Mouse (Mus musculus) lung, postnatal 10 days (tissue): ENCODE measurements around the gene Krt32.

Experiments
- DNase-seq: peaks from one replicate; pipeline ENCODE4 v3.0.0; 2021

Krt32 gene

DNA sequence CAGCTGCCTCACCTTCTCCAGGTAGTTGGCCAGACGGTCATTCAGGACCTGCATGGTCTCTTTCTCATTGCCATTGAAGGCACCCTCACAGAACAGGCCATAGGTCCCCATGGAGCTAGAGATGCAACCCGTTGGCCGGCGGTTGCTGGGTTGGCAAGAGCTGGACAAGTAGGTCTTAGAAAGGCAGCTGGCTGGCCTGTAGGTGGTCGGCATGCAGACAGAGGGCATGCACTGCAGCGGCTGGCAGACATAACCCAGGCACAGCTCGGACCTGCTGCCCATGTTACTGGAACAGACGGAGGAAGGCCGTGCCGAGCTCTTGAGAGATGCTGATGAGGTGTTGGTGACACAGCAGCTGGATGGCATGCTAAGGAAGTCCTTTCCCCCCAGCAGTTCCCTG lies at the start of gene Krt32:
Krt32 (minus strand) TSS at position 366 of the 400 bp plus-strand sequence.
- no peak for DNase-seq

DNA sequence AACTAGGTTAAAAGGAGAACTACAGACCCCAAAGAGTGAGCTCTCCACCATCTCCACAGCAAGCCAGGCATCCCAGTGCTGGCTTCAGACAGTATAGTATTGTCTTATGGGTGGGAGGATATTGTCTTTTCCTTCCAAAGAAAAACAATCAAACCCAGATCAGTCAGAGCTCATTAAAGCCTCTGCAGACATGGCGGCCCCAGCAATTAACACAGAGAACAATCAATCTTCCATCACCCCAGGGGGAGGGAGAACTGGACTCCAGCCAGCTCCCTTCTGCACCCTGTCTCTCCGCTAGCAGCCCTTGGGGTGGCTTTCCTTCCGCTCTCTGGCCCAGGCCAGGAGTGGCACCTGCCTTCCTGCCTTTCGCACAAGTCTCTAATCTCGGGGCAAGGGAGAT lies 49.7 kb upstream of the Krt32 start:
- no peak for DNase-seq

DNA sequence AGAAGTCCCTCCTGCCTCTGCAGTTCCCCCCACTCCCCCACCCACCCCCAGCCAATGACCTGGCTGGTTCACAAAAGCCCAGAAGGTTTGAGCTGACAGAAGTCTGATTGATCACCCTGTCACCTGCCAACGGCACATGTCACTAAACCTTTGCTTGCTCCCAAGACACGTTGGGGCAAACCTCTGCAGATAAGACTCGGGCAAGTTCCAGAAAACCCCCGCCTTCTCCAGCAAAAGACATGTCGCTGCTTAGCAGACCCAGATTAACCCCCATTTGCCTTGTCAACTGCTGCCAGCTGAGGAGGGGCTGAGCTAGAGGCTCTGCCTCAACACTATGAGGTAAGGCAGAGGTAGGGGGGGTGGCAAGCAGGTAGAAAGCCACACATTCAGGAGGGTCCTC lies 48.5 kb upstream of the Krt32 start:
- no peak for DNase-seq

DNA sequence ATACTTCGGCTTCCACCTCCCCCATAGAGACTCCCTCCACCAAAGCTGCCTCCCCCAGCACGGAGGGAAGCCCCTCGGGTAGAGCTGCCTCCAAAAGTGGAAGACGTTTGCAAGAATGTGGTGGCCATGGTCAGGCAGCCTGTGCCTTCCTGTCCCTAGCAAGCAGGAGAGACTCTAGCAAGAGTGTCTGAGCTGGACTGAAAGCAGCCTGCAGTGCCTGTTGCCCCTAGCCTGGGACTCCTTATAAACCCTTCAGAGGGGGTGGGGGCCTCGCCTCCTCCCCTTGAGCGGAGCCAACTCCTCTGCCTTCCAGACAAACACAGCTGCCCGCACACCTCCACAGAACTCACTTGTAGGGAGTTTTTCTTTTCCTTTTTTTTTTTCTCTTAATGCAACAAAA lies 47.7 kb upstream of the Krt32 start, which contains the start of gene Krt15:
Krt15 (minus strand) TSS at position 198 of the 400 bp plus-strand sequence.
- no peak for DNase-seq

DNA sequence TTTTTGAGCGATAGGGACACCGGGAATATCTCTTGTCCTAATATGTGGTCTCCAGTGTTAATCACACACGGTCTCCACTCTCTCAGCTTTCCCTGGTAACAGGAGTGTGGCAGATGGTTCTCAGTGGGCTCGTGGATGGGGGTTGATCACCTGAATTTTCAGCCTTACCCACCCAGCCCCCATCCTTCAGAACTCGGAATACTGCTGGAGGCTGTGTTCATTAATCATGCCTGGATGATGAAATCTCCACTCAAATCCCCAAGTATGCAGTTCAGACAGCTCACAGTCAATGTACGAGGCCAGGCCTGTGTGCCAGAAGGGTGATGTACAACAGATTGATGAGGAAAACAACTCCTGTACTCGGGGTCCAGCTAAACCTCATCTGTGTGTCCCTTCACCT lies 36.9 kb upstream of the Krt32 start:
- DNase-seq: no peak

DNA sequence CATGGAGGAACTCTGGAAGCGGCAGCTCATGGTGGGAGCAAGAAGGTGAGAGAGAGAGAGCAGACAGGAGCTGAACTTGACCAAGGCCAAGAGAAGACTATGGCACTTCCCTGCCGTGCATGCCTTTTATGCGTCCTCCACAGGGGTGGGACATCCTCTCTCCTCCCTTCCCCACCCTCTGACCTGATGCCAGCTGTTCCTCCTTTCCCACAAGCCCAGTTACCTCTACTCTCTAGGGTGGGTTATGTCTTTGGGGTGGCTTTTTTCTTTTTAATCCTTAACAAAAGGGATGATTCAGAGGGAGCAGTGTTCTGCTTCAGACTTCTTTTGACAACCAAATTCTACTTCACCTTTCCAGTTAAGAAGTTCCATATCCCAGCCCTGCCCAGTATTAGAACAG lies 33.4 kb upstream of the Krt32 start, which contains the start of gene Krt13:
Krt13 (minus strand) TSS at position 101 of the 400 bp plus-strand sequence.
- DNase-seq: no peak

DNA sequence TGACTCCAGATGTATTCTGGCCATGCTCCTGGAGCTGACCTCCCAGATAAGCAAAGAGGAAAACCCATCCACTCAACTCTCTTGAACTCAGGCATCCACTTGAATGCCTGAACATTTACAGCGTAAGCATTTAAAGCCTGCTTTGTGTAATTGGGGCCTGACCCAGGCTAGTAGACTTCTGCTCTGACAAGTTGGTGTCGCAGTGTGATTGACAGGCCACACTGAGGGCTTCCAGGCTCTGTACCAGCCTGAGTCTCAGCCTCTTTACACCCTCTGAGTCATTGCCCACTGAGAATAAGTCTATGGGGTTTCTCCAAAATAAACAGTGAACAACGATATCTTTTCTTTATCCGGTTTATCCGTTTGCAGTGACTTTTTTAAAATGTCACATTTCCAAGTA lies 32.3 kb upstream of the Krt32 start:
- DNase-seq: no peak

DNA sequence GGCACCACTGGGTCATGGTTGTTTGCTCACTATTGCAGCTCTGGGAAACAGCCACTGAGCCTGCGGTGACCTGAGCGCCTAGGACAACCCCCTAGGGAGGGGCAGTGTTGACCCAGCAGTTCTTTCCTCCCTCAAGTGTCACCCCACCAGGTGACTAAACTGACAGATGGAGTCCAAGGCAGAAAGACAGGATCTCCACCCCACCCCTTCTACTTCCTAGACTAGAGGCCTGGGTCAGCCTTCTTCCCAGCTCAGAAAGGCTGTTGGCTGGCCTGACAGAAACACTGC lies 25.7 kb upstream of the Krt32 start:
- DNase-seq: no peak

DNA sequence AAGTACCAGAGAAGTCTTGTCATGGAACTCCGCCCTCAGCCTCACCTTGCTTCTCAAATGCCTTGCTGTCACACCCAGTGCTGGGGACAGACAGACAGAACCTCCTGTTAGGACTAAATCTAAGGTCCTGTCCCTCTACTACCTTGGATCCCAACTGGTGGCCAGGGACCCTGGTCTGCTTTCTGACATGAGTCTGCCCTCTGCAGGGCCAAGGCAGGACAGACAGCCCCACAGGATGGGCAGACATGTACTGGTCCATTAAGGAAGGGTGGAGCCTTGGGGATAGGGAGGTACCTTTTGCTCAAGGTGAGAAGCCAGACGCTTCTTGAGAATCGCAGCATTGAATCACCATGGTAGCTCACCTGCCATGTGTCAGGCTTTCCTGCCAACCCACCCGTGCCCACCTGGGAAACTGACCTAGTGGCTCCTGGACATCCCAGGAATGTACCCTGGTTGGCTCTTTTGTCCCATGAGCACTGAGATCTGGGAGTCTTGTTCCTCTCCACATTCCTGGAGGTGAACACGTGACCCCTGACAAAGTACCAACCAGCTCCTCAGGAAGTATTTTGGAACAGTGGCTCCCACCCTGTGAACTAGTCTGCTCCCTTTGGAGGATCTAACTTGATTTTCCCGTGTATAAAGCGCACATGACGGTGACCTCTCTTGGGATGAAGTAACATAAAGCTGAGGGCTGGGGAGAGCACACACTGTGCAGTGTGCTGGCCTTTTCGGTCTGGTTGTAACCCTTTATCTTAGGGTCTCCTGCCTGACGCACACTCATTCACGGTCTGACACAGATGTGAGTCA lies 25.1 kb upstream of the Krt32 start:
- DNase-seq: no peak

DNA sequence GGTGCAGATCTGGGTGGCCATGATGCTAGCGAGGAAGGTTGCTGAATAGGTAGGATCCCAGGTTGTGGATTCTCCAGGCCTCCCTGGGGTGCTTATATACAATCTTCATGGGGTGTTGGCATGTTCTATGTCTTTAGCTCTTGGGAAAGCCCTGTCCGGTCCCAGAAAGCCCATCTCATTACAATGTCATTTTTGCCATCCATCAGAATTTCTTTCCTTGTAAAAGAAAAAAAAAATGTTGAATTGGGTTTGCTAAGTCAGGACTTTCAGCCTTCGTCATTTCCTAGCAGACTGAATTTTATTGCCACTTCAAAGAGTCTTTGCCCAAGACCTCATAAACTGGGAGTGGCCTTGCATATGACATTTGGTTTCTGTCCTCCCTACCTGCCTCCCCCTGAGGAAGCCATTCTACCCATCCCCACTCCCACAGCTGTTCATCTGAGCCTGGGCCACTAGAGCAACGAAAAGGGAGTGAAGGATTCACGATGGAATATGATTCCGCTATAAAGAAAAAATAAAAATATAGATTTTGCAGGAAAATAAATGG lies 17.6 kb upstream of the Krt32 start, which contains the start of gene Krt36:
Krt36 (minus strand) TSS at position 51 of the 547 bp plus-strand sequence.
- DNase-seq: no peak

DNA sequence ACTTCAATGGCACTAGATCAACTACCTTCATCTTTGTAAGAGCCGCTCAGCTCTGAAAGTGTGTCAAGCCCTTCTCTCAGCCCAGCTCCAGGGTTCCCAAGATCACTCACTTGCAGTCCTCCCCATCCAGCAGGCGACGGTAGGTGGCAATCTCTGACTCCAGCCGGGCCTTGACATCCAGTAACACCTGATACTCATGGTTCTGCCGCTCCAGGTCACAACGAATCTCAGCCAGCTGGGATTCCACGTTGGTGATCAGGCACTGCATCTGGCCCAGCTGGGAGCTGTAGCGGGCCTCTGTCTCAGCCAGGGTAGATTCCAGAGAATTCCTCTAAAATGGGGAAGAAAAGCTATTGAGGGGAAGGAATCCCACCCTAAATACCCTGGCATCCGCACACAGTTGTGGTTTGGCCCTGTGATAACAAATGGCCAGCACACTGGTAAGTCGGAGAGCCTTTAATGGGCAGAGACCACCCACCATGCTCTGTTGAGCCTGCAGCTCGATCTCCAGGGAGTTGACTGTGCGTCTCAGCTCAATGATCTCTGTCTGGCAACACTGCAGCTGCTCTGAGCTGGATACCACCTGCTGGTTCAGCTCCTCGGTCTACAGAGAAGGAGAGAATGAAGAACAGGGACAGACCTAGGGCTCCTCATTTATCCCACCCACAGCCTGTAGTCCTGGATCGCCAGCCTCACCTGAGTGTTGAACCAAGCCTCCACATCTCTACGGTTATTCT lies 14.8 kb upstream of the Krt32 start:
- no peak for DNase-seq

DNA sequence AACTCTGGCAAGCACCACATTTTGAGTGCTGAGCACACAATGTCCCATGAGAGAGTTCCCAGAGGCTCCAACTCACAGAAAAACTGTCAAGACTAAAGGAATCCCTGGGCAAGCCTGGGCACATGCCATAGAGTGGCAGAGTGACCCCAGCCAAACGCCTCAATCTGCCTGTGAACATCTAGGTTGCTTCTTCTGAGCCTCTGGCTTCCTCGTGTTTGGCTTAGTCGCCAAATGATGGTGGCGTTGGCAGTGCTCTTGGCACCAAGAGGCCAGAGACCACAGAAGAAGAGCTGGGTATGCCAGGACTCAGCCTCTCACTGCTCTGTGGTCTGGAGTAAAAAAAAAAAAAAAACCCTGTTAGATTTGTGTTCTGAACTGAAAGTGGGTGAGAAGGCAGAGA lies 12.4 kb upstream of the Krt32 start:
- no peak for DNase-seq

DNA sequence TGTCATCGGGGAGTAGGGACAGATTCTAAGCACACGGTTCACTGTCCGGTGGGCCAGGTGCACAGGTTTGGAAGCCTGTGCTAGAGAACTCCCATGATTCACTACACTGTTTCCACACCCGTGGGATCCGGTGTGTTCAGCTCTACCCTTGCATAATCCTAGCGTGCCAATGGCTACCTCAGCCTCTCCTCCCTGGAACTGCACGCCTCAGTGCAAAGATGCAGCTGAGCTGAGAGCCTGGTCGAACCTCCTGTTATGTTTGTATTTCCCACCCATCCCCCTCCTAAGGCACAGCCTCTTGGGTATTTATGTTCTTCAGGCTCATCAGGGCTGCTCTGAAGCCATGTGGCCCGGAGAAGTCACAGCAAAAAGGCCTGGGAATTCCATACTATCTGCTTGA lies 9.8 kb upstream of the Krt32 start:
- no peak for DNase-seq

DNA sequence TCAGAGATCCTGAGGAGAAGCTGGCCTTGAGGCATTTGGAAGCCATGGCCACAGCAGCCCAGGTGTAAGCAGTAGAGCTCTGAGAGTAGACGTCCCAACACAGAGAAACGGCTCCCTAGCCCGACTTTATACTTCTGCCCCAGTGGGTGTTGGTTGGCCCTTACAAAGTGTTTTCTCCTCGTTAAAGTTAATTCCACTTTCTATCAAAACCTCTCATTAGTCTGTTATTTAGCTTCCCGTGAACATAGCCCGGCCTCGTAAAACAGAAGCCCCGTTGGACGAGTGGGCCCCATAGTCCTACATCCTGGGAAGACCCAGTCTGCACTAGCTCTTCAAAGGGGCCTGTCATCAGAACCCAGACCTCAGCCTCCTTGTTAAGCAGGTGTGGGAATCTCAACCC lies 8.1 kb upstream of the Krt32 start, which contains the start of gene Krt35:
Krt35 (minus strand) TSS at position 101 of the 400 bp plus-strand sequence.
- DNase-seq: no peak

DNA sequence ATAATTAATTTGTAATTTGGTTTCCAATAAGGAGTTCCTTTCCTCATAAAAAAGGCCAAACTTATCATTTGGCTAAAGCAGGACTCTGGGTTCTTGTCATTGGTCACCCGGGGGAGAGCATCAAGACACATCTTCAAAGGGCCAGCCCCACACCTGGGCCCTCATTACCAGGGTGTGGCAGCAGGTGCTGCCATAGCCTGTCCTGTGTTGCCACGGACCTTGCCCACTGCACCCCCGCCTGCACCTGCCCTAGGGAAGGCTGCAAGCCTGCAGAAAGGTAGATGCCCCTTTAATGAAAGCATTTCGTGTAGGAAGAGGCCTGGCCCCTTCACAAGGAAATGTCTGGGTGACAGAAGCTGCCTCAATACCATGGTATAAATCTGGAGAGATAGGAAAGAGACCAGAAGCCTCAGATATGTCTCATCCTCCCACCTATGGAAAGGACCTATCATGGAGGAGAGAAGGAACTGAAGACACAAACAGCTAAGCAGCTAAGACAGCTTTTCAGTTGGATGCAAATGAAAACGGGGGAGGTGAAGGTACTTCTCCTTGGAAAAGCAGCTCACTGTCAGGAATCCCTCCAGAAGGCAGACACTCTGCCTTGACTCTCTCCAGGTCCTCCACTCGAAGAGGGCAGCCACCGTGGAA lies 476 bp upstream of the Krt32 start:
- DNase-seq: no peak

DNA sequence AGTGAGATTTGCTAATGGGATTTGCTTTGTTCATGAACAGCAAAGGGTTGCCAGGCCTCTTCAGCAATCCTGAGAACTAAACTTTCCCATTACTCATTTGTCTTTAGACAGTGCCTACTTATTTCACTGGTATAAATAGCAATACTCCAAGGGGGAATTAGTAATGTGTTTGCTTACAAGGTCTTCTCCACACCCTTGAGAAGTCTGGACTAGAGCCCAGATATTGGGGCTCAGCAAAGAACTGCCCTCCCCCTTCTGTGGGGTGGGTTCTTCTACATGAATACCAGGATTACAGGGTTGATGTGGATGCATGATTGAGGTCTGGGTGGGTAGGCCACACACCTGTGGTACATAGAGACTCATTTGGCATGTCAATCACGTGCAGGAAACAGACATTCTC lies 14.2 kb downstream of the Krt32 start:
- no peak for DNase-seq

DNA sequence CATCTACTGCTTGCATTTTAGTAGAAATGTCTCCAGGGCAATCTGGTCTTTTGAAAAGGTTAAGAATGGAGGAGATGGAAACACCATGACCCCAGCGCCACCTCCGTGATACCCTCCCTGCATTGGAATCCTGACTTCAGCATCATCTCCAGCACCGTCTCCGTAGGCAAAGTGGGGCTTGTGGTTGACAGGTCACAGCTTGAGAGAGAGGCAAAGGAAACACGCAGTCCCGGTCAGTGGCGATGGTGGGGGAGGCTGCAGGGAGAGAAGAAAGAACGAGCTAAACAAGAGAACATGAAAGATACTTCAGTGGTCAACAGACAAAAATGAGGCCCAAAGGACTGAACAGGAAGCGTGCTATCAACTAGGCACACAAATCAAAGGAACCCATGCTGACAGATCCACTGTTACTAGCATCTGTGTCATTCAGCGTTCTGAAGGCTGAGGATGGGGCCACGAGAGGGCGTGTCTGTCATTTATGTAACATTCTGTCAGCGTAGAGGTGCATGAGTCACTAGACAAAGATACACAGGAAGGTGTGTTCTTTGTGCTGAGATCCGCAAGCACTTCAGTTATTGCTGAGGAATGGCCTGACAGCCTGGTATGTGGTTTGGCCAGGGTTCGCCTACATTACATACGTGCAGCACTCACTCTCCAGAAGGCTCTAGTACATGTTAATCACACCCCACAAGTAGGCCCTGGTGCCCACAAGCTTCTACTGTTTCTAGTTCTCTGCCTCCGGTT lies 20.6 kb downstream of the Krt32 start:
- peak; percentile 39 for DNase-seq

DNA sequence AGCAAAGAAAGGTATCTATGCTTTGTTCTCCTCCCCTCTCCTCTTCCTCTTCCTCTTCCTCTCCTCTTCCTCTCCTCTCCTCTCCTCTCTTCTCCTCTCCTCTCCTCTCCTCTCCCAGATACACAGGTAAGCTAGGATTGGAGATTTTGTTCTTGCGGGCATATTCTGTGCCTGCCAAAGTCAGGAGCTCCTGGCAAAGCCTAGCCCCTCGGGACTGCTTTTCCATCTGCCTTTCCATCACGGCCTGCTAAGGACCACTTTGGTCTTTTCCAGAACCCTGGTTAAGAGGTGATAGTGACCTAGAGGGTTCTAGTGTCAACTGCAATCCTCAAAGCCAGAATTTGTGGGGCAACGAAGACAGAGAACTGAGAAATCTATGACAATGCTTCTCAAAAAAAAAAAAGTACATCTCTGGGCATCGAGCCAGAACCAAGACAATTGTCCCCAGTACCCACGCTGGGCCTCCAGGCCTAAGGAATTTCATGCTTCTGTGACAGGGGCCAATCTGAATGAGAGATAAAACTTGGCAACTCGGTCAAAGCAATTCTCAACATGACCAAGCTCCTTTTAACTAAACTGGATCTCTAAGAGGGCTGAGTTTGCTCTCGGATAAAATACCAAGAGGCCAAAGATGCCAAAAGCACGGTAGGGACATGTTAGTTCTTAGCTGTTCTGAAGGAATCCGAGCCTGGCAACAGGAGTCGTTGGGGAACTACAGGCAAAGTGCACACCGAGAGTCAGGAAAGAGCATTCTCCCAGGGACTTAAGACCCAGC lies 21.6 kb downstream of the Krt32 start:
- DNase-seq: peak; percentile 9

DNA sequence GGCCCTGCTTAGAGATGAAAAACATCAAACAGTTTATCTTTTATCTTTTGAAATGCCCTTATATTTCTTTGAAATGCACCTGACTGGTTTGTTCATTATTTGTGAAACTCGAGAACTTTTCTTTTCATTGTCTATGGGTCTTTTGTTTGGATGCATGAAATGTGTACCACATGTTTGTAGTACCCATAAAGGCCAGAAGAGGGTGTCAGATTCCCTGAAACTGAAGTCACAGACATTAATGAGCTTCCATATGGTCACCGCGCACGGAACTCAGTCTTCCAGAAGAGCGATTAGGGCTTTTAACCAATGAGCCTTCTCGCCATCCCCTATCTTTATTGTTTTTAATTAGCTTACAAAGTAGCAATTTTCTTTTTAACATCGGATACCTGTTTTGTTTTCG lies 29.2 kb downstream of the Krt32 start:
- DNase-seq: no peak

DNA sequence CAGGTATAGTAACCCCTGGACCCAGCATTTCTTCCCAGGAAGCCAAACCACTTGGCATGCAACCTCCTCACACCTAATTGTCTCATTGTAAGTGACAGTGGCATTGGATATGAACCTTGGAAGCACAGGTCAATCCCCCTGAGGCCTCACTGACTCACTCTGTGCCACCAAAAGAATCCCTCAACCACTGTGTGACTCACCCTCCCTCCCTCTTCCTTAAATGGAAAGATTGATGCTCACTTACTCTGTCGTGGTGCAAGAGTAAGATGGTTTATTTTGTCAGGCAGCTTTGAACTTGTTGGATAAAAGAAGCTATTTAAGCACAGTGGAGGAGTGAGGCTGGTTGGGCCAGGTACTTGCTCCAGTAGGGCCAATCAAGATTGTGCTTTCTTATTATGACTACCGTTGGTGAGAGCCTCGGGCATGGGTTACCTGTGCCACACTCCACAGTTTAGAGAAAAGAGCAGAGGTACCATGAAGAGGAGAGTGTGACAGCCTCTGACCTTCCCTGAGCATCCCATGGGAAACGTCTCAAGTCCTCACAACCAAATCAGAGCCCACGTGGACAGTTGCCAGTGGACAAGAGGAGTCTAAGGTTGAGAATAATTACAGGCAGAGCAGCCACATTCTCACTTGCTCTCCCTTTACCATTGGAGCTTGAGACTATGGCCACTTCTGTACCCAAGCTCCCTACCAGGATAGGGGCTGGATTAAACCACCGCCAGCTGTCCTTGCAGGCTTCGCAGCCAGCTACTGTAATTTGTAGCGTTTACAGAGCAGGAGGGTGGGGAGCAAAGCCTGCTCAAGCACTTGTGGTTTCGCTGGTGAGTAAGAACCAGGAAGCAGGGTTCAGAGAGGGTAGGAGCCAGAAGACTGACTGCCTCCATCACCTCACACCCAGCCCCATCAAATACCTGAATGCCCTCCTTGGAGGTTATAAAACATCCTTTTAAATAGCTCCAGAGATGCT lies 32.1 kb downstream of the Krt32 start:
- DNase-seq: no peak

DNA sequence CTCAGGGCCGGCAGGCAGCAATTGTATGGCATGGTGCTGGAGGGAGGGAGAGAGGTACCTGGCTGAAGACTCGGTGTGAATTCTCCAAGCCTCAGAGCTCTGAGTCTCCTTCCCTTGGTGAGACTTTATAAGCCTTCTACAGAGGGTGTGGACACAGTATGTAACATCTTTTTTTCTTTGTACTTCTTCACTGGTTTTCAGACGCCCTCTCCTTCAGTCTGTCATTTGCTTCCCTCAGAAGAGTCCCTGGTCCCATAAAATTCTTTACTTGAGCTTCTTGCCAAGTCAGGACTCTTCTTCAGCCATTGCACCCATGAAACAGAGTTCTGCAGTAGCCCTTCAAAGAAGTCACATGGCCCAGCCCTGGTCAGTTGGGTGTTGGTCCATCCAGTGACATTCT lies 37.6 kb downstream of the Krt32 start, which contains the start of gene Krt31:
Krt31 (minus strand) TSS at position 101 of the 400 bp plus-strand sequence.
- no peak for DNase-seq
